Mouse (Mus musculus): ENCODE measurements around the gene Paip2b. TPM values are rescaled to one million over a fixed set of nuclear protein-coding genes. Genes with fewer than 3 reads are reported as not detected.
A peak's percentile ranks its signal among the peaks of the same experiment; 100 is the strongest.
"Not testable (repeated sequence)": the region's sequence is repeated elsewhere in the genome, so short reads cannot be mapped to it uniquely, and the experiment has no call there.

Paip2b gene
- polyA plus RNA-seq, 1 experiment from 2014 or later, result 43.0 TPM

DNA sequence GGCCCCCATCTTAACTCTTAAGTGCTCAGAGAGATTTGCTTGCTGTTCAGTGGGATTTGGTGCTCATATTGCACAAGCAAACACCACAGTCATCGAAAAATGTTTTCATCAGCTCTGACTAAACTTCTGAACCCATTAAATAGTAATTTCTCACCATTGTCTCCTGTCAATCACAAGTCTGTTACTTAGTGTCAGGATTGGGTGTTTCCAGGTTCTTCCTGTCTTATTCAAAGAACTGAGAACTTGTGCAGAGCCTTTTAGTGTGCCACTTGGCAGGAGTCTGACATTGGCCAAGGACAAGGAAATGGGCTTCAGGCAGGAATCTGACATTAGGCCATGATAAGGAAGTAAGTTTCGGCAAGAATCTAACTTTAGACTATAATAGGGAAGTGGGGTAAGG lies 6.5 kb upstream of the Paip2b start:
- H3K4me1 ChIP-seq, result no peaks in the 10 kb centered on the region
- H3K4me2 ChIP-seq (replicated peaks), result no peak overlapping the region
- H3K36me3 ChIP-seq, result no peaks in the 10 kb centered on the region
- no peaks in the 10 kb centered on the region for H3K9me3 ChIP-seq
- H3K27ac ChIP-seq (replicated peaks), result no peak overlapping the region
- ATAC-seq (replicated peaks), result no peak
- no peak overlapping the region for H3K9ac ChIP-seq (replicated peaks)
- 92% methylated on average over 2 of the region's 2 CpGs for WGBS
- H3K4me3 ChIP-seq, result no peak overlapping the region
- H3K27me3 ChIP-seq, result no peaks in the 10 kb centered on the region

DNA sequence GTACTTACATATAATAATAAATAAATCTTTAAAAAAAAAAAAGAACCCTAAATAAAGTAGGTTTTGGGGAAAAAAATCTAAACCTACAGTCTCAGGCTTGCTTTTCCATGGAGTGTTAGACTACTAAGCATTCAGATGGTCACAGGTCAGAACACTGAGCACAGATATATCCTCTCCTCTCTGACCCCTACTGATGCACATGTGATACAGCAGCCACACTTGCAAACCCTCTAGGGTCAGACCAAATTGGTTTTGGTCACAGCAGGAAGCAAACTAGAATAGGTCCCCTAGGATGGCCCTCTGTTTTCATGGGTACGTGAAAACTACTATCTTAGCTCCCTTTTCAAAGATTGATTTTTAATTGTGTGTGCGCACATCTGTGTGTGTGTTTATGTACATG lies 5.3 kb upstream of the Paip2b start:
- Histone ChIP-seq H3K27ac (replicated peaks) (no peak overlapping the region), H3K9ac (replicated peaks) (no peak overlapping the region), H3K4me2 (replicated peaks) (no peak overlapping the region), H3K9me3 (no peaks in the 10 kb centered on the region), H3K4me3 (no peak overlapping the region), H3K36me3 (no peaks in the 10 kb centered on the region), H3K4me1 (peaks cover 4% of the 10 kb centered on the region; the same call in 1 of the 2 replicates), H3K27me3 (no peaks in the 10 kb centered on the region)
- 81% methylated on average over 2 of the region's 2 CpGs for WGBS
- ATAC-seq (replicated peaks), result no peak

- 59% methylated on average over 1 of the region's 1 CpGs for WGBS
- Histone ChIP-seq H3K27ac (replicated peaks) (0 out of 2 replicates have a peak overlapping the region, but pooled peaks have one; percentile 67), H3K4me2 (replicated peaks) (peak overlapping the region; percentile 50), H3K4me1 (peaks cover 24% of the 10 kb centered on the region), H3K4me3 (peak overlapping the region; percentile 72; the same call in 1 of the 2 replicates)
- not testable (repeated sequence) for H3K27me3 ChIP-seq; H3K9me3 ChIP-seq; H3K36me3 ChIP-seq; ATAC-seq (replicated peaks); H3K9ac ChIP-seq (replicated peaks)
Measured at GRCm38 (mm10) chr6:83832393-83832792, 852 bp upstream of the Paip2b start.

- peak overlapping the region; percentile 70 for H3K4me2 ChIP-seq (replicated peaks)
- H3K36me3 ChIP-seq, result peaks cover 3% of the 10 kb centered on the region; the same call in 1 of the 2 replicates
- peak overlapping the region; percentile 84 for H3K9ac ChIP-seq (replicated peaks)
- H3K27ac ChIP-seq (replicated peaks), result peak overlapping the region; percentile 88
- no peaks in the 10 kb centered on the region for H3K27me3 ChIP-seq
- no peaks in the 10 kb centered on the region for H3K9me3 ChIP-seq
- H3K4me1 ChIP-seq, result peaks cover 24% of the 10 kb centered on the region
- under 1% methylated on average over 35 of the region's 35 CpGs for WGBS
- peak; percentile 87 for ATAC-seq (replicated peaks)
- H3K4me3 ChIP-seq, result peak overlapping the region; percentile 72
Measured at GRCm38 (mm10) chr6:83830941-83831605, 468 bp downstream of the Paip2b start.

DNA sequence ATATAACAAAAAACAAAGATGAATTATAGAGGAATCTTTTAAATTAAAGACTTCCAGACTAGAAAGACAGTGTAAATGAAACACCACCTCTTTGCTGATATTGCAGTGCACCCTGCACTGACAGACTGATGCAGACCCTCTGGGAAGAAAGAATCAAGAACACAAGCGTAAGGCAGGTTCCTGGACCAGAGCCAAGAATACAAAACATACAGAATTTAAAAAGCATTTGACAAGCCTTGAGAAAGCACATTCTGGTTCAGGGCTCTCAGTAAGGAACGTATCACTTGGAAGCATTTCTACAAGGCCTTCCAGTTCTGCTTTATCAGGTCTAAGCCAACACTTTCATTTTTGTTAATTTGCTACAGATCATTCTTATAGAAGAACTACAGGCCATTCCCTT lies 9.7 kb downstream of the Paip2b start:
- no peaks in the 10 kb centered on the region for H3K9me3 ChIP-seq
- 14% methylated on average over 2 of the region's 2 CpGs for WGBS
- no peak overlapping the region for H3K9ac ChIP-seq (replicated peaks)
- peaks cover 27% of the 10 kb centered on the region for H3K4me1 ChIP-seq
- no peaks in the 10 kb centered on the region for H3K27me3 ChIP-seq
- H3K27ac ChIP-seq (replicated peaks), result peak overlapping the region; percentile 55
- no peak for ATAC-seq (replicated peaks)
- 0 out of 2 replicates have a peak, but pooled peaks cover 6% of the 10 kb centered on the region for H3K36me3 ChIP-seq
- H3K4me3 ChIP-seq, result no peak overlapping the region
- no peak overlapping the region for H3K4me2 ChIP-seq (replicated peaks)

- Histone ChIP-seq H3K27ac (replicated peaks) (peak overlapping the region; percentile 55), H3K9me3 (no peaks in the 10 kb centered on the region), H3K4me3 (no peak overlapping the region), H3K4me2 (replicated peaks) (no peak overlapping the region), H3K36me3 (0 out of 2 replicates have a peak, but pooled peaks cover 10% of the 10 kb centered on the region), H3K9ac (replicated peaks) (no peak overlapping the region), H3K27me3 (no peaks in the 10 kb centered on the region), H3K4me1 (peaks cover 27% of the 10 kb centered on the region)
- no peak; the same call in 1 of the 2 replicates for ATAC-seq (replicated peaks)
- 67% methylated on average over 2 of the region's 2 CpGs for WGBS
Measured at GRCm38 (mm10) chr6:83820727-83821515, 10.6 kb downstream of the Paip2b start.

DNA sequence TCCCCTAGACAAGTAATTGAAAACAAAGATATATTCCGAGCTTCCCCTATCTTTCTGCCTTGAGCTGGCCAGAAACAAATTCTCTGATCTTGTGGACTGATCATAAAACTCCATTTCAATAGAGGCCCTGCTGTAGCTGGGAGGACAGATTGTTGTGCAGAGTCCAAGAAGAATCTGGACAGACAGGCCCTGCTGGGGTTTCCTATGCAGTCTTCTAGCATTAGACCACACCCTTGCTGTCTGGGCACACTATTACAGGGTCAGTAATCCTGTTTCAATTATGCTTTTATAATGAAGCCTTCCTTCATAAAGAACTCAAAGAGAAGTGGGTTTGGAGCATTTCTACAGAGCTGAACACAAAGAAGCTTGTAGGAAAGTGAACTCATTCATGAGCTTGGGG lies 12.5 kb downstream of the Paip2b start:
- Histone ChIP-seq H3K4me3 (no peak overlapping the region), H3K9ac (replicated peaks) (no peak overlapping the region), H3K4me1 (peaks cover 27% of the 10 kb centered on the region), H3K27me3 (no peaks in the 10 kb centered on the region), H3K27ac (replicated peaks) (no peak overlapping the region), H3K4me2 (replicated peaks) (no peak overlapping the region), H3K9me3 (no peaks in the 10 kb centered on the region), H3K36me3 (peaks cover 18% of the 10 kb centered on the region)
- 43% methylated on average over 1 of the region's 1 CpGs for WGBS
- ATAC-seq (replicated peaks), result no peak

- no peak for ATAC-seq (replicated peaks)
- 94% methylated on average over 3 of the region's 3 CpGs for WGBS
Measured at GRCm38 (mm10) chr6:83815801-83816200, 15.7 kb downstream of the Paip2b start.

DNA sequence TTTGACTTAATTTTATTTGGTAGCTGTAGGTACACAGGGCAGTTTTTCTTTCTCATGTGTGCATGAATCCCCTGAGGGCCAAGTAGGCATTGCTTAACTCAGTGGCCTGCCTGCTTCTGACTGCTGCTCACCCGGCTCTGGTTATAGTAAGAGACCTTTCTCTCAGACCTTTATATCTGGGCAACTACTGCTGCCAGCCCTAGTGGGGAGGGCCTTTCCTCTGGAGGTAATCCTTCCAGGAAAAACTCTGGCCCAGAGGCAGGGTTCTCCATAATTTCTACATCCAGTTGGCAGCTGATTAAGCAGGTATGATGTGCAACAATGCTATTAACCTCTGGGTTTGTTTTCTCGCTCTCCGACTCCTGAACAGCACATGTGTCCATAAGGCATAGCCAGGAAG lies 28.7 kb downstream of the Paip2b start:
- Histone ChIP-seq H3K36me3 (peaks cover 61% of the 10 kb centered on the region), H3K27me3 (no peaks in the 10 kb centered on the region), H3K9ac (replicated peaks) (no peak overlapping the region), H3K9me3 (no peaks in the 10 kb centered on the region), H3K27ac (replicated peaks) (no peak overlapping the region), H3K4me1 (no peaks in the 10 kb centered on the region), H3K4me2 (replicated peaks) (no peak overlapping the region), H3K4me3 (no peak overlapping the region)
- 91% methylated on average over 3 of the region's 3 CpGs for WGBS
- ATAC-seq (replicated peaks), result no peak

More at GRCm38 (mm10) chr6:83815801-83816200, 15.7 kb downstream of the Paip2b start:
- Histone ChIP-seq H3K27ac (replicated peaks) (no peak overlapping the region), H3K9me3 (no peaks in the 10 kb centered on the region), H3K27me3 (no peaks in the 10 kb centered on the region), H3K4me1 (peaks cover 13% of the 10 kb centered on the region; the same call in 1 of the 2 replicates), H3K4me3 (no peak overlapping the region), H3K36me3 (peaks cover 31% of the 10 kb centered on the region), H3K9ac (replicated peaks) (no peak overlapping the region), H3K4me2 (replicated peaks) (no peak overlapping the region)

DNA sequence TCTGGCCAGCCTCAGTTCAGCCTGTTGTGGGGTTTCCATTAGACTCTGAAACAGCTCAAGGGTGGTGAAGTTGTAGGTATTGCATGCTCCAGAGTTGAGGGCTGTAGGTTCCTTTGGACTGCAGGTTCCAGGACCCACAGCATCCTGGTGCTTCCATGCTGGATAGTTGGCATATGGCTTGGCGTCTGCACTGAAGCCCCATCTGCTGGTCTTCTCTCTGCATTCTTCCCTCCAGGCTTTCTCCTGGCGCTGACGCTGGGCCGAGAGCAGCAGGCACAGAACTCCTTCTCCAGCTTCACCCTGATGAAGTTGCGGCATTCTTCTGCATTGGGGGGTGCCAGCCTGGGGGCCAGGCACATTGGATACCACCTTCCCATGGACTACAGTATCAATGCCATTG lies 29.5 kb downstream of the Paip2b start:
- H3K4me1 ChIP-seq, result peaks cover 4% of the 10 kb centered on the region; the same call in 1 of the 2 replicates
- 78% methylated on average over 5 of the region's 5 CpGs for WGBS
- no peak overlapping the region for H3K9ac ChIP-seq (replicated peaks)
- H3K9me3 ChIP-seq, result no peaks in the 10 kb centered on the region
- ATAC-seq (replicated peaks), result no peak
- H3K4me2 ChIP-seq (replicated peaks), result no peak overlapping the region
- no peak overlapping the region for H3K27ac ChIP-seq (replicated peaks)
- no peak overlapping the region for H3K4me3 ChIP-seq
- H3K27me3 ChIP-seq, result no peaks in the 10 kb centered on the region
- H3K36me3 ChIP-seq, result peaks cover 56% of the 10 kb centered on the region

- no peak for ATAC-seq (replicated peaks)
- Histone ChIP-seq H3K4me2 (replicated peaks) (no peak overlapping the region), H3K9me3 (no peaks in the 10 kb centered on the region), H3K4me3 (no peak overlapping the region), H3K27ac (replicated peaks) (no peak overlapping the region), H3K4me1 (peaks cover 13% of the 10 kb centered on the region), H3K27me3 (no peaks in the 10 kb centered on the region), H3K36me3 (peaks cover 24% of the 10 kb centered on the region), H3K9ac (replicated peaks) (no peak overlapping the region)
- WGBS, result 56% methylated on average over 3 of the region's 3 CpGs
Measured at GRCm38 (mm10) chr6:83796686-83797085, 34.9 kb downstream of the Paip2b start.

DNA sequence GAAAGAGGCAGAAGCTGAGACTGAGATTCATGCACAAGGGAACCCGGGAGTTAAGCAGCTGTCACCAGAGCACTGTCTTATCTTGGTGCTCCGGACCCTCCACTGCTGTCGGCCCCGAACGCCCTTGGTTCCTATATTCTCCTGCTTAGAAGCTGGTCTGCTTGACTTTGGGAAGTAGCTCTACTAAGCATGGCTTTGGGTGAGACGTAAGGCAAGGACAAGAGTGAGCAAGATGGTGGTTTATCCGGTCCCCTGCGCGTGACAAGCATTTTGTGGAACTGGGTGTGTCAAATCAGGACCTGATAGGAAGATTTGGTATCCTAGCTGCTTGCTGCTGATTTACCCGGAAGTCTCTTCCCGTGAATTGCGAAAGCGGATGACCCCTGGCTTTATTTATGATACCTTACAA lies 36.0 kb downstream of the Paip2b start:
- Histone ChIP-seq H3K4me2 (replicated peaks) (peak overlapping the region; percentile 87), H3K27ac (replicated peaks) (peak overlapping the region; percentile 98), H3K9ac (replicated peaks) (peak overlapping the region; percentile 87), H3K4me3 (peak overlapping the region; percentile 91), H3K9me3 (no peaks in the 10 kb centered on the region), H3K4me1 (peaks cover 13% of the 10 kb centered on the region), H3K36me3 (peaks cover 13% of the 10 kb centered on the region), H3K27me3 (no peaks in the 10 kb centered on the region)
- WGBS, result 9% methylated on average over 13 of the region's 13 CpGs
- ATAC-seq (replicated peaks), result peak; percentile 43
